Mouse (Mus musculus) MEL (cell line): ENCODE measurements at regions not wholly inside any gene's neighbourhood (a gene's known extent, or its start where the extent isn't known, plus 50 kb on each side); places are given as distances from the start of the nearest gene placed in this dataset.

Experiments used
- BHLHE40 ChIP-seq: IDR thresholded peaks from 2 replicates; pipeline ENCODE4 v1.6.1; 2012; ENCODE audit warnings: low read depth, mild to moderate bottlenecking, inconsistent platforms, low read length, improper control_type of control experiment, borderline replicate concordance
- CHD1 ChIP-seq: IDR thresholded peaks from 2 replicates; pipeline ENCODE4 v1.6.1; 2012; ENCODE audit warnings: low read depth, mild to moderate bottlenecking, inconsistent platforms, low read length, improper control_type of control experiment
- CTCF ChIP-seq, 3 experiments: IDR thresholded peaks in 2 of 3; conservative IDR thresholded peaks in 1 of 3; 2 replicates each; pipeline ENCODE4 v1.5.1; 2011 to 2012; ENCODE audit warnings: low read length in 3 of 3, low read depth in 2 of 3, mild to moderate bottlenecking in 2 of 3, improper control_type of control experiment in 1 of 3, inconsistent platforms in 1 of 3, mixed read lengths in 1 of 3, moderate library complexity in 1 of 3; ENCODE audit not compliant: control insufficient read depth in 1 of 3, insufficient read depth in 1 of 3, poor library complexity in 1 of 3, severe bottlenecking in 1 of 3
- MEF2A ChIP-seq: IDR thresholded peaks from 2 replicates; pipeline ENCODE4 v1.6.1; 2014; ENCODE audit warnings: low read depth, mild to moderate bottlenecking, inconsistent platforms, low read length, improper control_type of control experiment; ENCODE audit not compliant: poor library complexity, insufficient replicate concordance, severe bottlenecking; ENCODE audit errors: extremely low read depth
- POLR2A ChIP-seq, 2 experiments: IDR thresholded peaks; 2 replicates each; pipeline ENCODE4 v1.6.1; 2011 to 2012; ENCODE audit warnings: low read length in 2 of 2, mild to moderate bottlenecking in 2 of 2, control low read depth in 1 of 2, improper control_type of control experiment in 1 of 2, low read depth in 1 of 2, moderate library complexity in 1 of 2; ENCODE audit not compliant: control insufficient read depth in 1 of 2, insufficient read depth in 1 of 2, poor library complexity in 1 of 2
- POLR2AphosphoS2 ChIP-seq: IDR thresholded peaks from 2 replicates; pipeline ENCODE4 v1.6.1; 2011; ENCODE audit warnings: low read length, improper control_type of control experiment
- TCF12 ChIP-seq: IDR thresholded peaks from 2 replicates; pipeline ENCODE4 v1.6.1; 2014; ENCODE audit warnings: low read depth, mild to moderate bottlenecking, inconsistent platforms, low read length, improper control_type of control experiment, moderate library complexity
- USF1 ChIP-seq: IDR thresholded peaks from 2 replicates; pipeline ENCODE4 v1.6.1; 2014; ENCODE audit warnings: low read depth, mild to moderate bottlenecking, inconsistent platforms, low read length, improper control_type of control experiment, moderate library complexity

DNA sequence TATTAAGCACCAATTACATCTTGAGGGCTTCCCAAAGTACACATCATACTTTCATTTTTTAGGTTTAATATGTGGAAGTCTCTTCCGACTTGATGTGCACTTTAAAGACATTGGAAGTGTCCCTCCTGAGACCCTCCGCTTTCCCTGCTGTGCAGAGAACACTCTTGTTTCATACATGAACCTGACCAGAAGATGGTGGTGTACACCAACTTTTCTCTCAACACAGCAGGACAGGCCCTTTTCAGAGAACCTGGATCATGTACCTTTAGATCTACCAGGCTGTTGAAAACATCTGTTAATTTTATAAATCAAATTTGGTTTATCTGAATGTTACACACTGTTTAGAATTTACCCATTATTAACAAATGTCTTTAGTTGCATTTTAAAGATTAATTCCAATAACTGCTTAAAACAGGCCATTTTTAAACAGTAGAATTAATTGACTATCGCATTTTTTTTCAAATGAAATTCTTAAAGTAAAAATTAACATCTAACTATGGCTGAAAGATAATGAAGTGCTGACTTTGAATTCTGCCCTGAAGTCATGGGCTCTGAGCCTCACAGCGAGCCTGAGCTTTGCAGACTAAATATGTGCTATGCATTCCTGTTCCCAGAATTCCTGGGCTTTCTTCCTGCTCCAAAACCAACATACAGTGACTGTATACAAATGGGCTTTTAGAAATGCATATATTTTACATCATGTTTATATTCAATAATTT, 112.4 kb upstream of the Rasgrp1 start:
- TF ChIP-seq CTCF (IDR thresholded peaks at IDR 0.05 in 2 of 3, conservative IDR thresholded peaks at IDR 0.05 in 1 of 3; ENCODE audit: control insufficient read depth in 1 of 3, insufficient read depth in 1 of 3, low read depth in 2 of 3, low read length in 3 of 3, poor library complexity in 1 of 3, severe bottlenecking in 1 of 3) (no peak), POLR2A (IDR thresholded peaks at IDR 0.05; ENCODE audit: control insufficient read depth in 1 of 2, insufficient read depth in 1 of 2, low read depth in 1 of 2, low read length in 2 of 2, poor library complexity in 1 of 2) (no peak), CHD1 (no peak), BHLHE40 (no peak), POLR2AphosphoS2 (no peak), USF1 (no peak), MEF2A (no peak), TCF12 (no peak)
